Mouse (Mus musculus): ENCODE data around the gene Ndufv1.

The Ndufv1 gene

DNA sequence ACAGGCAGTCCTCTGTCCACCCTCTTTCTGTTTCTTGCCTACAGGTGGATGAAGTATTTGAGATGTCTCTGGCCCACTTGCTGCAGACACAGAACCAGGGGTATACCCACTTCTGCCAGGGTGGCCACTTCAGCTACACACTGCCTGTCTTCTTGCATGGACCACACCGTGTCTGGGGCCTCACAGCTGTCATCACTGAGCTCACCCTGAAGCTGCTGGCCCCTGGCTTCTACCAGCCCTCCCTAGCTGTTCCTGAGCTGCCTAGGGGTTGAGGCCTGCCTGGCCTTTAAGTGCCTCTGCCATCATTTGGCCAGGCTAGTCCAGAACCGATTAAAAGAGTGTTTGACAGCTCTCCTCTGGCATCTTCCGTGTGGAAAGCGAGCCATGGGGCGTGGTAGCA is 10.9 kb downstream of the Ndufv1 start:
- DNase-seq (ENCODE audit: low spot score in 2 of 2) = no peak

DNA sequence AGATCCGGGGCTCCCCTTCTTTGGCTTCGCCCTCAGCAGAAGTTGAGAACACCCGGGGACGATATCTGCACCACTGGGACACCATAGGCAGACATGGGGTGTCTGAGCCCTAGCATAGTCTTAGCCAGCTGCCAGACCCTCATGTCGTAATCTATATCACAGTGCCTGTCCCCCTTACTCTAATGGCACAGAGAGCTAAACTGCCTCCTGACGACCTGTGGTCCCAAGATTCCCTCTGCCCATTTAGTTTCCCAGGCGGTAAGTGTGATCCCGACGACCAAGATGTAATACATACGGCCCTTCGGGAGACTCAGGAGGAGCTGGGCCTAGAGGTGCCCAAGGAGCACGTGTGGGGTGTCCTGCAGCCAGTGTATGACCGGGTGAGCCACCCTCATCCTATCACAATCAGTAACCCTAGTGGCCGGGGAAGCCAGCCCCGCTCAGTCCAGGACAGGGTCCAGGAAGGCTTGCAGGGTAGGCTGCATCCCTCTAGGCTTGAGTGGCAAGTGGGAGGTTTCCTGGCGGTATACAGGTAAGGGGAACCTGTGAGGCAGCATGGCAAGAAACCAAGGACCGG is 11.6 kb downstream of the Ndufv1 start:
- no peak for DNase-seq (ENCODE audit: low spot score in 2 of 2)

DNA sequence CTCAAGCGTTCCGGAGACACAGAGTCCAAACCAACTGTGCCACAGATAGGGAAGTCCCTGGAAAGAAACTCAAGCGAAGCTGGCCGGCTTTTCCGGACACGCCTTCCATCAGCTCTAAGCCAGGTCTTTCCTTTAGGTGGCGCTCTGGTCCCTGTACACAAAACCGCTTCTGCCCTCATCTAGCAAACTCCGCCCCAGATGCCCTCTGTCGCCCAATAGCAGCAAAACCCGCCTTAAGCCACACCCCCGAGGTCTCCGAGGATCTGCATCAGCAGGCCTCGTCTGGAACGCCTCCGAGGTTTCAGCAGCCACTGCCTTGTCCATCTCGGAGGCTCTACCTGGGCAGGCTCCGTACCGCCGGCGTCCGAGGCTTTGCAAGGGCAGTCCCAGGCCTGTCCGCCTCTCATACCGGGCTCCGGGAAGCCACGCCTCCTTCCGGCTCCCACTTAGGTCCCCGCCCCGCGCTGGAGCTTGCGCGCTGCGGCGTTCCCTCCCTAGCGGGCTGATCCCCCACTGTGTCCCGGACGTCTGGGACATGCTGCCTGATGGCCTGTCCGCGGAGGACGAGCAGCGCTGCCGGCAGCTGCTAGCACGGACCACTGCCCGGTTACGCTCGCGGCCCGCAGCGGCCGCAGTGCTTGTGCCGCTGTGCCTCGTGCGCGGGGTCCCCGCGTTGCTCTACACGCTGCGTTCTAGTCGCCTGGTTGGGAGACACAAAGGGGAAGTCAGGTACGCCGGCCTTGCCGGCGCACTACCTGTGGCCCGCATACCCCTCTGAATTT is 12.3 kb downstream of the Ndufv1 start, which contains the start of the genes Nudt8 and Gm49405:
Gene Nudt8 (plus strand): TSS at position 462 of the 782 bp plus-strand sequence.
Gene Gm49405 (plus strand): TSS at position 508 of the 782 bp plus-strand sequence.
- peak; percentile 90 to 98 for DNase-seq (ENCODE audit: low spot score in 2 of 2)

- DNase-seq (ENCODE audit: low spot score in 2 of 2) = no peak
Observed at GRCm38 (mm10) chr19:3999121-3999730, 13.4 kb downstream of the Ndufv1 start.

DNA sequence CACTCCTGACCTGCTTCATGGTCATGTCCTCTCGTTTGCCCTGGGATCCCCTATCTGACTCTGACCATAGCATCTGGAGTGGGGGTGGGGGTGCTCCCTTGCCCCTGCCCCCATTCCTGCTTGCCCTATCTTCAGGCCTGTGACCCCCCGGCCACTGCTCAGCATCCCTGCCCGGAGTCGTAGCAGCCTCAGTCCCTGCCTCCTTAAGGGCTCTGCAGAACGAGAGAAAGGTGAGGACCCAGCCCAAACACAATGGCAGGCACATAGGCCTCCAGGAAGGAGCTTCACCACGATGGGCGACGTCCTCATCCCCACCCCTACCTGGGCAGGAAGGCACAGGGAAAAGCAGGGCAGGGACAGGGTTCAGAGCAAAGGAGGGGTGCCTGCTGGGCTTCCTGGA is 14.3 kb downstream of the Ndufv1 start:
- no peak for DNase-seq (ENCODE audit: low spot score in 2 of 2)

DNA sequence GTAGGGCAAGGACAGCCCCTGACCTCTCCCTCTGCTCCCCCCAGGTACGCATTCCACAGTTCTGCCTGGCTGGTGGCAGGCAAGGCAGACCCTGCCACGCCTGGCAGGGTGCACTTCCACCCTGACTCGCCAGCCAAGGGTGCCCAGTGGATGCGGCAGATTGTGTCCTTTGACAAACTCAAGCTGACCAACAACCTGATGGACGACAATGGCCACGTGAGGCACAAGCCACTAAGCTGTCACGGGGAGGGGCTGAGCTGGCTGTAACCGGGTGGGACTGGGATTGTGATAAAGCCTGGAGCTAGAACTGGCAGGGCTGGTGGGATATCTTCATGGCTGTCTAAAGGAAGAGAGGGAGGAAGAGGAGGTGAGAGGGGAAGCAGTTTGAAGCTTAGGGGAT is 15.4 kb downstream of the Ndufv1 start:
- no peak for DNase-seq (ENCODE audit: low spot score in 2 of 2)

GRCm38 (mm10) chr19:3996747-3997146 is 15.9 kb downstream of the Ndufv1 start:
- DNase-seq (ENCODE audit: low spot score in 2 of 2) = no peak

DNA sequence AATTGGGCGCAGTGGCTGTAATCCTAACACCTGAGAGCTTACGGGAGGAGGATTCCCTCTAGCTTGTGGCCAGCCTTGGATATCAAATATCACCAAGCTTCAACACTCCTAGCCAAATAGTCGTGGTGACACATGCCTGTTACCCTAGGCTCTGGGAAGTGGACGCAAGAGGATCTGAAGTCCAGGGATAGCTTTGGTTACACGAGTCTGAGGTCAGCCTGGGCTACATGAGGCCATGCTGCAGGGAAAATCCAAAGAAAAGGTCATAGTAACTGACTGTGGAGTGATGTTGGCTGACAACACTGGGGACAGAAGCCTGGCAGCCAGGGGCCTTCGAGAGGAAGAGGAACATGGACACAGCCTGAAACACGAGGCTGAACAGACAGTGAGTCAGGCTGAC is 16.5 kb downstream of the Ndufv1 start:
- no peak for DNase-seq (ENCODE audit: low spot score in 2 of 2)

DNA sequence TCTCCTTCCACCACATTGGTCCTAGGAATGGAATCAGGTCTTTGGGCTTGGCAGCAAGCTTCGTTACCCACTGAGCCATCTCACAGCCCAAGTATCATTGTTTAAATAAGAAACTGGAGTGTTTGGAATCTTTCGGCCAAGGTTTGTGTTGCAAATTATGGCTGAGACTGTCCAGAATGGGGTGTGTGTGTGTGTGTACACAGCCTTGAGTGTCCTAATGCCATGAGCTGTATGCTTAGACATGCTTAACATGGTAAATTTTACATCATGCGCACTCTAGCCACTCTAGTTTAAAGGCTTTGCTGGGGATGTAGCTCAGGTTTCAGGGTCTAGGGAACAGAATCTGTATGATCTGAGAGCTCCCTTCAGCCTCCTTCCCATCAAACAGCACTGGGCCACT is 17.1 kb downstream of the Ndufv1 start:
- DNase-seq (ENCODE audit: low spot score in 2 of 2) = no peak

- no peak for DNase-seq (ENCODE audit: low spot score in 2 of 2)
Observed at GRCm38 (mm10) chr19:3994932-3995331, 17.7 kb downstream of the Ndufv1 start.

- no peak for DNase-seq (ENCODE audit: low spot score in 2 of 2)
Observed at GRCm38 (mm10) chr19:3992416-3992815, 20.2 kb downstream of the Ndufv1 start, which contains the start of gene Tbx10. TSS of gene Tbx10 (plus strand) at chr19:3992752.

DNA sequence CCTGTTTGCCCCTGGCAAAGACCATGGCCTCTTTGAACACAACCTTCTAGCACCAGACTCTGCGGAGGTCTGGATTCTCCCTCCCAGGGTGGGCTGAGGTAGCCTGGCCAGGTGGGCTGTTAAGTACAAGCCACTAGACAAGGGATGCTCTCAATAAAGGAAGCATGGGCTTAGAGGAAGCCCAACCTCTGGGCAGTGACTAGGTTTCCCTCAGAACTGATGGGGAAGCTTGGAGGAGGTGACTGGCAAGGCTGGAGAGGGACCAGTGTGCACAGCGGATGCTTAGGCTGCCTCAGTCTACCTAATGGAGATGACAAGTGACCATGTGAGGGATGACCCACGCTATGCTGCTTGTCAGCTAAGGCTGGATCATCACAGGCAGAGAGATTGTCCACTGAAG is 20.6 kb downstream of the Ndufv1 start:
- DNase-seq (ENCODE audit: low spot score in 2 of 2) = no peak

GRCm38 (mm10) chr19:3991562-3991961 is 21.0 kb downstream of the Ndufv1 start:
- no peak for DNase-seq (ENCODE audit: low spot score in 2 of 2)

GRCm38 (mm10) chr19:3990804-3991203 is 21.8 kb downstream of the Ndufv1 start:
- no peak for DNase-seq (ENCODE audit: low spot score in 2 of 2)

DNA sequence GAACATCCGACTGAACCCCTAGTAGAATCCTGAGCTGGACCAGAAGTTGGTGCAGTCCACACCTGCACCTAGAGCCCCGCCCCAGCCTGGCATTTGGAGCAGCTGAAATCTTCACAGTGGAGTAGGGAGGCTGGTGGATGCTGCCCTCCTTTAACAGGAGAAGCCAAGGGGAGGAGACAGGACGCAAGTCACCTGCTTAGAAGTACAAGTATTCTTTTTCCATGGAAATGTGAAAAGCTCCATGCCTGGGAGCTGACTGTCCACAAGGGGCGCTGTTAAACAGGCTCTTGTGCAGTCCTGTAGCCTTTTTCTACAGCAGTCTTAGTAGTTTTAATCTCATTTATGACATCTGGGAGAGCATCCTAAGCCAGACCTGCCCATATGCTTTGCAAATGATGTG is 23.9 kb downstream of the Ndufv1 start:
- DNase-seq (ENCODE audit: low spot score in 2 of 2) = no peak

- DNase-seq (ENCODE audit: low spot score in 2 of 2) = no peak
Observed at GRCm38 (mm10) chr19:3988066-3988465, 24.5 kb downstream of the Ndufv1 start.

DNA sequence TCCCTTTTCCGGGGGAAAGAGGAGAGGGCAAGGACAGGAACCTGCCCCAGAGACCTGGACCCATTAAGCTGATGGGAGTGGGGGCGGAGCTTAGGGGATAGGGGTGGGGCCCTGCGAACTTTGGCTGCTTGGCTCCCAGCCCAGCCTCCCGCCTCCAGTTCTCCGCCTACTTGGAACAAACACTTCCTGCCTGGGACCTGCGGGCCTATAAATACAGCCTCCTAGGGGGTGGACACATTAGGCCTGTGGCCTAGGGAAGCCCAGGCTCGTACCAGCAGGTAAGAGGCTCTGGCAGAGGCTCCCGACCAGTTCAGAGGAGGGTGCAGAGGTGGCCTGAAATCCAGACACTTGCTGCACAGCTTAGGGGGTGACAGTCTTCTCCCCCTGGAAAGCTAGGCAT is 26.3 kb downstream of the Ndufv1 start, which contains the start of gene Acy3:
Gene Acy3 (plus strand): TSS at position 237 of the 400 bp plus-strand sequence.
- DNase-seq (ENCODE audit: low spot score in 2 of 2) = peak in 1 of 2 experiments; percentile 43

- DNase-seq (ENCODE audit: low spot score in 2 of 2) = no peak
Observed at GRCm38 (mm10) chr19:3985261-3985681, 27.3 kb downstream of the Ndufv1 start.

DNA sequence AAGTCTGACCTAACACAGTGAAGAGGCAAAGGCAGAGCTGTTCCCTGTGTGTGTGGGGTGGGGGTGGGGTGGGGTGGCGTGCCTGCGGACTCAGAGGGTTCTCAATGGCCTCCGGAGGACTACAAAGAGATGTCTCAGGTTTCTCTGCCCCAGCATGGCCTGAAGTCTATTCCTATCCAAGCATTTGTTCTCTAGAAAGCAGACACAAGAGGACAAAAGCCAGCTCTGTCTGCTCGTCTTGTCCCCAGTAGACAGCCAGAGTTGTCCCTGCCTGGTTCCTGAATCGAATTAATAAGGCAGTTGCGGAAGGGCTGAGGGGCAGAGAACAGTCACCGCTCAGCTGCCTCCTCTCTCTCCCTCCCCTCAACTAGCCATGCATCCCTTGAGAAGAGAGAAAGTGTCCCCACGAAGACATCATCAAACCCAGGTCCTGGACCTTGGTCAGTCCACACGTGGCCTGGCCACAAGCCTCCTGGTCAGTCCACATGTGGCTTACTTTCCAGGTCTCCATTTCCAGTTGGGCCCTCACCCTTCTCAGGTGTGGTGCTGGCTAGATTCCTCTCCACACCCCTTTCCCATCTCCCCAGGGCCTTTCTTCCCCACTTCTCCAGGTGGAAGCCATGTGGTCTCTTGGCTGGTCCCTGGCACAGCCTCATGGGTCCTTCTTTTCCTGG is 28.9 kb downstream of the Ndufv1 start:
- no peak for DNase-seq (ENCODE audit: low spot score in 2 of 2)

DNA sequence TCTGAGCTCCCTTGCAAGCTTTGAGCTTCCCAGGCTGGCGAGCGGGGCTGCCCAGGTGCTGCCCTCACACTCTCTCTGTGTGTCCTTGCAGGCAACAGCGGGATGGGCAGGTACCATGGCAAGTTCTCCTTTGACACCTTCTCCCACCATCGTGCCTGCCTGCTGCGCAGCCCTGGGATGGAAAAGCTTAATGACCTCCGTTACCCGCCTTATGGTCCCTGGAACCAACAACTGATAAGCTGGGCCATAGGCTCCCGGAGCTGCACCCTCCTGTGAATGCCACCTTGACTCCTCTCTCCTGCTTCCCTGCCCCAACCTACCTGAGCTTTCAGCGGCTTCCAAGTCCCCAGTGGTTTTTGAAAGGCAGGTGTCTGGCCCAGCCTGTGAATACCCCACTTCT is 31.7 kb downstream of the Ndufv1 start:
- DNase-seq (ENCODE audit: low spot score in 2 of 2) = no peak

DNA sequence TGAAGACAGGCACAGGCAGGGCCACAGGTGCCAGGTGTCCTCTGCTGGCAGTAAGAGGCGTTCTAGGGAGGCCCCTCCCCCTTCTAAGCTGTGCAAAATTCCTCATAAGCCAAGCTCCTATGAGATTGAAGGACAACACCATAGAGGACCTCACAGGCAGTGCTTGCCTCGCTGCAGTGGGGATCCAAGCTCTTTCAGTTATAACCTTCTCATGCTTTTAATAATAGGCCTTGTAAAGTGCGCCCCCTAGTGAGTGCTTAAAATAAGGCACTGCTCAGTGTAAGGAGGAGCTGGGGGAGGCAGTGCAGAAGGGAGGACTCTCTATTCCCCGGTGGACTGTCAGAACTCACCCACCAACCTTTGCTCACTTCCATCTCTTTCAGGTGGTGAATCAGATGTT is 32.3 kb downstream of the Ndufv1 start:
- peak in 1 of 2 experiments; percentile 90 for DNase-seq (ENCODE audit: low spot score in 2 of 2)

DNA sequence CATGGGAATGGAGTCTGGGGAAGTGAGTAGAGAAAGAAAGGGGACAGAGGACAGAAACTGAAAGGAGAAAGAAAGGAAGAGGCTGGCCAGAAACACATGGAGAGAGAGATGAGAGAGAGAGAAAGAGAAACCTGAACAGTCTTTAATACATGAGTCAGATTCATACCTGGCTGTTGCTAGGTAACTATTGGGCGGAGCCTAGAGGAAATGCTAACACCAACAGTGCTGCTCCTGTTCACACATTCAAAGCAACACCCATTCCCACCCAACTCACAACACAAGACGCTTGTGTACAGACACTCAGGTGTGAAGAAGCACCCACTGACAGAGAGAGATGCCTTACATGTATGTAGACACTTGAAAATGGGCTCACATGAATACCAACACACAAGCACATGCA is 36.7 kb downstream of the Ndufv1 start:
- DNase-seq (ENCODE audit: low spot score in 2 of 2) = no peak

Measured in left cerebral cortex, adult 9 months (tissue).